Mouse (Mus musculus) liver, embryonic 14.5 days (tissue): ENCODE data around the gene Mark2. TPM values are rescaled to one million over a fixed set of nuclear protein-coding genes. Genes with fewer than 3 reads are reported as not detected.
A peak's percentile ranks its signal among the peaks of the same experiment; 100 is the strongest.

Experiments
- ATAC-seq: fragments of 200-750 bp; cut with Nextera tagmentation; 2 replicates; pipeline ENCODE4 v1.8.0; 2017; ENCODE audit warnings: moderate number of reproducible peaks, mild to moderate bottlenecking, moderate library complexity; ENCODE audit not compliant: insufficient read depth
- DNase-seq, 3 experiments: peaks; one replicate each; pipeline ENCODE4 v3.0.0-alpha.2; 2012 to 2013; ENCODE audit warnings: low read depth in 3 of 3, low spot score in 3 of 3
- H3K27ac ChIP-seq: fragments of 300-500 bp; sonication (generic); 2 replicates; pipeline ENCODE4 v1.5.1; 2014; ENCODE audit warnings: moderate library complexity, mild to moderate bottlenecking, control low read depth, inconsistent platforms
- H3K27me3 ChIP-seq: fragments of 300-500 bp; sonication (generic); 2 replicates; pipeline ENCODE4 v1.6.1; 2014; ENCODE audit warnings: mild to moderate bottlenecking, low read length, moderate library complexity; ENCODE audit not compliant: control insufficient read depth, insufficient read depth
- H3K36me3 ChIP-seq: fragments of 300-500 bp; sonication (generic); replicated peaks from 2 replicates; pipeline ENCODE4 v1.6.1; 2014; ENCODE audit warnings: low read depth; ENCODE audit not compliant: control insufficient read depth, insufficient read depth
- H3K4me1 ChIP-seq, 2 experiments: fragments of 200-500 bp in 1 of 2; fragments of 300-500 bp in 1 of 2; sonication (generic) in 1 of 2; replicated peaks; 2 replicates each; pipeline ENCODE4 v1.6.1; 2012 to 2014; ENCODE audit warnings: antibody characterized with exemption in 1 of 2, inconsistent platforms in 1 of 2, low read length in 1 of 2; ENCODE audit not compliant: control insufficient read depth in 2 of 2, insufficient read depth in 2 of 2
- H3K4me2 ChIP-seq: fragments of 300-500 bp; sonication (generic); 2 replicates; pipeline ENCODE4 v1.6.1; 2014; ENCODE audit warnings: low read depth, mild to moderate bottlenecking, control low read depth, moderate library complexity
- H3K4me3 ChIP-seq, 2 experiments: fragments of 200-500 bp in 1 of 2; fragments of 300-500 bp in 1 of 2; sonication (generic) in 1 of 2; 2 replicates each; pipeline ENCODE4 v1.5.1; 2012 to 2014; ENCODE audit warnings: low read depth in 2 of 2, low read length in 2 of 2, mild to moderate bottlenecking in 2 of 2, control low read depth in 1 of 2, inconsistent platforms in 1 of 2, moderate library complexity in 1 of 2; ENCODE audit not compliant: insufficient read depth in 1 of 2
- H3K9ac ChIP-seq: fragments of 300-500 bp; sonication (generic); replicated peaks from 2 replicates; pipeline ENCODE4 v1.6.1; 2014; ENCODE audit warnings: mild to moderate bottlenecking, control low read depth, moderate library complexity
- H3K9me3 ChIP-seq: fragments of 300-500 bp; sonication (generic); 2 replicates; pipeline ENCODE4 v1.6.1; 2016; ENCODE audit warnings: low read length, mixed read lengths; ENCODE audit not compliant: control insufficient read depth
- CTCF ChIP-seq: IDR thresholded peaks from 2 replicates; pipeline ENCODE4 v1.5.1; 2016; ENCODE audit warnings: antibody characterized with exemption, low read depth, control low read depth
- EP300 ChIP-seq: IDR thresholded peaks from 2 replicates; pipeline ENCODE4 v1.6.1; 2016; ENCODE audit warnings: antibody characterized with exemption, low read depth
- WGBS: fragments of 180-500 bp; shearing (Covaris S2); extraction: QIAGEN DNeasy Blood & Tissue Kit; methylation state at CpG from one replicate; pipeline ENCODE4 v1.1.7; 2014; ENCODE audit not compliant: insufficient replicate concordance; 5-methylcytosine and 5-hydroxymethylcytosine counted together
- polyA plus RNA-seq, 2 experiments: library from polyadenylated mRNA; depleted of rRNA in 1 of 2; stranded (reverse) in 1 of 2; unstranded in 1 of 2; fragments of >200 nt; fragmentation: Nextera tagmentation in 1 of 2; extraction: Ambion mirVana in 1 of 2; gene quantifications; 2 replicates each; pipeline versions ENCODE4 v1.2.1 to v1.2.3; 2012 to 2014

The Mark2 gene
- polyA plus RNA-seq, 2 experiments: 14.3 to 17.4 TPM

DNA sequence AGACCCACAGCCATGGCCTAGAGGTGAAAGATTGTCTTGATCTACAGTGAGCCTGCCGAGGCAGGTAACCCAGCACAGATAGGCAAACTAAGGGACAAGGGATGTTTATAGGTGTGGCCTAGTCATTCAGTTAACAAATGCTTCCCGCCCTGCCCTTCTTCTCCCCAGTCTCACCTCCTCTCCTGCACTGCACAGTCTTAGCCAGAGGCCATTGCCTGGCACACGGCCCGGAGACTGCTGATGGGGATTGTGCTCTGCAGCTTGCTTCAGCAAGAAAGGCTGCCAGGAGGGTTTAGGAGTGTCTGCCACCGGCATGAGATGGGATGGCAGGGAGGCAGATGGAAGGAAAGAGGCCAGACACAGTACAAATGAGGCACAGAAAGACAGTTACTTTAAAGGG is 83.8 kb downstream of the Mark2 start:
- TF ChIP-seq EP300: no peak
- Histone ChIP-seq H3K9me3 (no peaks in the 10 kb centered on the region), H3K9ac (no peak overlapping the region), H3K27ac (no peak overlapping the region), H3K27me3 (no peaks in the 10 kb centered on the region), H3K4me2 (no peak overlapping the region), H3K36me3 (no peaks in the 10 kb centered on the region), H3K4me1 (no peaks in the 10 kb centered on the region), H3K4me3 (no peak overlapping the region)
- WGBS: 61% methylated on average over 5 of the region's 5 CpGs
- DNase-seq: no peak
- no peak for ATAC-seq

- Histone ChIP-seq H3K9me3 (no peaks in the 10 kb centered on the region), H3K27me3 (no peaks in the 10 kb centered on the region), H3K4me2 (no peak overlapping the region), H3K4me3 (no peak overlapping the region), H3K36me3 (no peaks in the 10 kb centered on the region), H3K4me1 (peaks cover 4 to 6% of the 10 kb centered on the region in 2 experiments; a peak in 3 of 4 replicates), H3K27ac (no peak overlapping the region), H3K9ac (no peak overlapping the region)
- DNase-seq: no peak
- 45% methylated on average over 3 of the region's 3 CpGs for WGBS
- no peak; the same call in 1 of the 2 replicates for ATAC-seq
- TF ChIP-seq CTCF: no peak
Measured at GRCm38 (mm10) chr19:7246021-7246420, 95.6 kb downstream of the Mark2 start.

DNA sequence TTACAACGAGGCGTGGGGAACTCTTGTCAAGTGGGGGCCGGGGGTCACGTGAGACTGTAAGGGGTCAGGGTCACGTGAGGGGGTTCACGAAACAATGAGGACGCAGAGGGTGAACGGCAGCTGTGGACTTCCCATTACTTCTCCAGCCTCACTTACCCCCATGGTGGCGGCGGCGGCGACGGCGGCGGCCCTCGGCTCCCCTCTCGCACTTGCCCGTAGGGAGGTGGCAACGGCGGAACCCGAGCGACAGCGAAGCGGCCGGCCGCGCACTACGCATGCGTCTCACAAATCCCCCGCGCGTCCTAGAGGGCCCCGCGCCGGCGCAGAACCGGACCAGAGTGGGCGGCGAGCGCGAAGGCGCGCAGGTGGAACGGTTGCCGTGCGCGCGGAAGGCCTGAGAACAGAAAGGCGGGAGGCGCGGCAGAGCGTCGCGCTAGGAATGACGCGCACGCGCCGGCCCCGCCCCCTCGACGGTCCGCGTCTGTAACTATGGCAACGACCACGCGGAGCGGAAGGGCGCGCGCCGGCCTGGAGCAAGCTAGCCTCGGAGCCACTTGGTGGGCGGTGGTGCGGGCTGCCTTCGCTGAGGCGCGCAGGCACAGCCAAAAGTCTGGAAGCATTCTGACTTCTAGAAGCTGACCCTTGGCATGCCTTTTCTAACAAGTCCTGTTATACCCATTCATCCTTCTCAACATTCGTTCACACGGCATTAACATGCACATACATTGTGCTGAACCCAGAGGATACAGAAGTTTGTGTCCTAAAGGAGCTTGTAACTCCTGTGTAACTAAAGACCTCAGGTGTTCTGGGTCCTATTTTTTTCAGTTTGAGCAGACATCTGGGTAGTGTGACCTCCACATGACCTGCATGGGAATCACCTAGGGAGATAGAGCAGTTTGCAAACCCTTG is 100.6 kb downstream of the Mark2 start, which contains the start of gene Naa40:
Gene Naa40, minus strand, starts transcription at position 402 of the 909 bp plus-strand sequence.
- H3K27me3 ChIP-seq: no peaks in the 10 kb centered on the region
- H3K4me2 ChIP-seq: peak within 1 kb of the TSS; percentile 72
- TF ChIP-seq CTCF: no peak
- TF ChIP-seq EP300: 0 out of 2 replicates have a peak, but pooled peaks have one; percentile 23
- peak; percentile 86 to 89 (median 89) for DNase-seq
- no peaks in the 10 kb centered on the region for H3K9me3 ChIP-seq
- ATAC-seq: peak; percentile 98
- peaks cover 4% of the 10 kb centered on the region for H3K36me3 ChIP-seq
- peak within 1 kb of the TSS; percentile 43 for H3K27ac ChIP-seq
- under 1% methylated on average over 80 of the region's 80 CpGs for WGBS
- H3K4me3 ChIP-seq: peak within 1 kb of the TSS; percentile 73 to 90
- H3K4me1 ChIP-seq: peaks cover 10% of the 10 kb centered on the region in 2 experiments
- H3K9ac ChIP-seq: peak within 1 kb of the TSS; percentile 84

DNA sequence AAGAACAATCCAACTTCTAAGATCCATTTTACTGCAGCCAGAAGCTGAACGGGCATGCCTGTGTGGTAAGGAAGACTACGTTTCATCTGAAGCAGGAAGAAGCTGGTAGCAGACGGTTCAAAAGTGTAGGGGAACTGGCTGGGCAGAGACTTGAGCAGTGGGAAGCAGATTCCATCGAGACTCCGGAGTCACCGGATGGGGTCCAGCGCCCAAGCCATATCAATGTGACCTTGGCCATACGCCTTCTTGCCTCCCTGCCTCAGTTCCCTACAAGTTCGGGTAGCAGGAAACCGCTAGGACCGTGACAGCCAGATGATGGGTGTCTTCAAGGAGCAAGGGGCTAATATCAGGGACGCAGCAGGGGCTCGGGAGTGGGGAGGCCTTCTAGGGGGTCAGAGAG is 101.4 kb downstream of the Mark2 start:
- under 1% methylated on average over 13 of the region's 13 CpGs for WGBS
- Histone ChIP-seq H3K4me2 (peak overlapping the region; percentile 72), H3K9me3 (no peaks in the 10 kb centered on the region), H3K36me3 (peaks cover 4% of the 10 kb centered on the region), H3K27me3 (no peaks in the 10 kb centered on the region), H3K4me1 (peaks cover 8 to 10% of the 10 kb centered on the region in 2 experiments), H3K4me3 (peak overlapping the region; percentile 73 to 90), H3K9ac (peak overlapping the region; percentile 84), H3K27ac (peak overlapping the region; percentile 43)
- no peak for TF ChIP-seq EP300
- TF ChIP-seq CTCF: no peak
- ATAC-seq (peak; percentile 6; the same call in 1 of the 2 replicates), DNase-seq (no peak)

DNA sequence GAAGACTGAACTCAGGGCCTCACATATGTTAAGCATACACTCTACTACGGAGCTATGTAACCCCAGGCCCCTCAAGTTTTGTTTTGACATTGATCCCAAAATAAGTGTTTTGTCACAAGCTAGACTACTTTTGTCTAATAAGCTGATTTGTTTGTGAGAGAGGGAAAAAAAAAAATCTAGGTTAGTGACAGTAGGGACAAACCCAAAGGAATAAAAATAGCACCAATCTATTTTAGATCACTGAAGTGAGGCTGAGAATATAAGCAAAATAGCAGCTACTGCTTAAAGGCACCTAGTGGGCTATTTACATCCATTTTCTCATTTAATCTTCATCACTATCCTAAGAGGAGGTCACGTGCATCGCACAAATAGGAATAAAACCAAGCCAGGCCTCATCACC is 102.1 kb downstream of the Mark2 start:
- no peak for TF ChIP-seq CTCF
- TF ChIP-seq EP300: no peak

More for the DNA sequence above, 102.1 kb downstream of the Mark2 start:
- Histone ChIP-seq H3K9me3 (no peaks in the 10 kb centered on the region), H3K36me3 (peaks cover 4% of the 10 kb centered on the region), H3K9ac (peak overlapping the region; percentile 84), H3K27ac (no peak overlapping the region; the same call in 1 of the 2 replicates), H3K27me3 (no peaks in the 10 kb centered on the region), H3K4me3 (peak overlapping the region; percentile 73 to 90), H3K4me2 (peak overlapping the region; percentile 72), H3K4me1 (peaks cover 8 to 10% of the 10 kb centered on the region in 2 experiments)
- ATAC-seq (no peak), DNase-seq (no peak)
- 86% methylated on average over 3 of the region's 3 CpGs for WGBS
